Mouse (Mus musculus): Measurements from ENCODE around the gene Reln. TPM values are rescaled to one million over a fixed set of nuclear protein-coding genes. Genes with fewer than 3 reads are reported as not detected.

The Reln gene
- polyA plus RNA-seq, 1 experiment: 6.4 TPM

DNA sequence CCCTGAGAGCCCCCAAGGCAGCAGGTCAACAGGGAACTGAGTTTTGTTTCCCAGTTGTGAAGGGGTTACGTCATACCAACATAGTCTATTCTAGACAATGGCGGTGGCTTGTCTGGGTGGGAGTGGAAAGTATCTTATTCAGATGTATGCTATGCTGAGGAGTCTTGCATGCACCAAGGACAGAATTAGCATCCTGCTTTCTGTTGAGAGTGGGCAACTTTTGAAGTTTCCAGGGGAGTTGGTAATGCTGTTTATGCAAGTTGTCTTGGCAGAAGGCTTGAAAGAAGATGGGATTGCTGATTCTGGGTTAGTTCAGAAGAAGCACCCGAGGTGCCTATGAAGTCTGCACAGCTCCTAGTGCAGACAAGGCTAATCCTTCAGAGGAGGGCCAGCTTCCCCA, 450.3 kb downstream of the Reln start:
- WGBS: 76% methylated on average over 3 of the region's 3 CpGs
- Histone ChIP-seq H3K4me1 (ENCODE audit: control insufficient read depth, insufficient read depth, low read length) (no peaks in the 10 kb centered on the region), H3K4me3 (replicated peaks; ENCODE audit: extremely low read depth, low read depth, low read length) (no peak overlapping the region)
- TF ChIP-seq POLR2A (IDR thresholded peaks at IDR 0.05; ENCODE audit: borderline replicate concordance, extremely low read depth, low read depth, low read length) (no peak), CTCF (IDR thresholded peaks at IDR 0.05; ENCODE audit: insufficient read depth, low read length) (no peak)
- no peak for DNase-seq

DNA sequence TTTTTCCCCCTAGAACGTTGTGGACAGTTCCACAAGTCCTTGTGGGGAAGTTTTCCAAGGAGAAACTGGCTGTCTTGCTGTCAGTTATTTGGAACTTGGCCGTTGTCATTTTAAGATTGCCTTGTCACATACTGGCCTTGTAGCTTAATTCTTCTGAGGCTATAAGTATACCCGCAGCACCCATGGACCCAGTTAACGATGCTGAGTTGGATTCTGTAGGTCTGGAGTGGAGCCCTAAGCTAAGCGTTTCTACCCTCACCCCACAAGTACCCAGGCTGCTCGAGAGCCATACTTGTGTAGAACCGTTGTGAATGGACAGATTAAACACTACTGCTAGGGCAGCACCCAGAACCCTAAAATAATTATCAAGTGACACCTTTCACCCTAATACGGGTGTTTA, 477.8 kb downstream of the Reln start:
- DNase-seq: no peak
- 60% methylated on average over 8 of the region's 8 CpGs for WGBS
- Histone ChIP-seq H3K4me1 (ENCODE audit: control insufficient read depth, insufficient read depth, low read length) (no peaks in the 10 kb centered on the region), H3K4me3 (replicated peaks; ENCODE audit: extremely low read depth, low read depth, low read length) (no peak overlapping the region)
- no peak for TF ChIP-seq POLR2A (IDR thresholded peaks at IDR 0.05; ENCODE audit: borderline replicate concordance, extremely low read depth, low read depth, low read length)
- TF ChIP-seq CTCF (IDR thresholded peaks at IDR 0.05; ENCODE audit: insufficient read depth, low read length): no peak

DNA sequence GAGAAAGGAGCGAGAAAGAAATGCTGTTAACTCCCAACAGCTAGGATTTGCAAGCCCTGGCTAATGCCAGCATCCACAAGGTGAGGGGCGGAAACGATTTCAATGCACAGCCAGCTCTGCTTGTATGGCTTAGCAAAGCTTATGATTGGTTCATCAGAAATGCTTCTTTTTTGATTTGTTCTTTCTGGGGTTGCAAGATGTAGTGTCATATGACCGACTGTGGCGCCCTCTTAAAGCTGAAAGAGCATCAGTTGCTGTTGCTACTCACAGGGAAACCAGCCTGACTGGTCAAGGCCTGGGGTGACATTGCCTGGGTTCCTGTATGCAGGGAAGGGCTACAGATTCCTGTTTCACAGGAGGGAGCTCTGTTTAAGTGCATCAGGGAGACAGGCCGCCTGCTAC, 478.2 kb downstream of the Reln start:
- peak; percentile 2 for DNase-seq
- no peak for TF ChIP-seq POLR2A (IDR thresholded peaks at IDR 0.05; ENCODE audit: borderline replicate concordance, extremely low read depth, low read depth, low read length)
- TF ChIP-seq CTCF (IDR thresholded peaks at IDR 0.05; ENCODE audit: insufficient read depth, low read length): no peak
- Histone ChIP-seq H3K4me3 (replicated peaks; ENCODE audit: extremely low read depth, low read depth, low read length) (no peak overlapping the region), H3K4me1 (ENCODE audit: control insufficient read depth, insufficient read depth, low read length) (no peaks in the 10 kb centered on the region)
- 22% methylated on average over 6 of the region's 6 CpGs for WGBS

DNA sequence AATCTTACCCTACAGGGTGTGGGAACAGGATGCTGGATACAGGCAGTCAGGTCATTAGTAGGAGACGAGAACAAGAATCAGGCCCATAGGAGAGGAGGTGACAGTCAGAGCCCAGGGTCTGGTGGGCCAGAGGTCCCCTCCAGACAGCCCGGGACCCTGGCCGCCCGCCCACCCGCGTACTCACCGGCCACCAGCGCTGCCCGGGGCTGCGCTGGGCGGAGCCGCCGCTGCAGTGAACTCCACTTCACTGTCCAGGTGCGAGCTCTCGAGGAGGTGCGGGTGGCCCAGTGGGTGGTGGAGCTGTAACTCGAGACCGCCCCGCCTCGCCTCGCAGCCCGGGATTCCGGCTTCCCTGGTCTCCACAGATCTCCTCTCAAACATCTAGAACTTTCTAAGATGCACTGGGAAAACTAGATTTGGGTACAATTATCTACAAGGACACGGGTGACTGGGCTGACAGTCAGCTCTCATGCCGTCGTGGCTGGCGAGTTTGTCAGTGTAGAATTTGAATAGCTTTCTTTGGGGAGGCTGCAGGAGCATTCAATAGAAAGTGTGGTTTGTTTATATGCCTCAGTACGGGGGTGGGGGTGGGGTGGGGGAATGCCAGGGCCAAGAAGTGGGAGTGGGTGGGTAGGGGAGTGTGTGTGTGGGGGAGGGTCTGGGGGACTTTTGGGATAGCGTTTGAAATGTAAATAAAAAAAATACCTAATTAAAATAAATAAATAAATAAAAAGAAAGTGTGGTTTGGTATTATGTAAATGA, 479.0 kb downstream of the Reln start, which contains the start of gene Slc26a5:
Gene Slc26a5 (minus strand): TSS at position 259 of the 762 bp plus-strand sequence.
- TF ChIP-seq CTCF (IDR thresholded peaks at IDR 0.05; ENCODE audit: insufficient read depth, low read length) (no peak), POLR2A (IDR thresholded peaks at IDR 0.05; ENCODE audit: borderline replicate concordance, extremely low read depth, low read depth, low read length) (no peak)
- Histone ChIP-seq H3K4me1 (ENCODE audit: control insufficient read depth, insufficient read depth, low read length) (no peaks in the 10 kb centered on the region), H3K4me3 (replicated peaks; ENCODE audit: extremely low read depth, low read depth, low read length) (no peak within 1 kb of the TSS)
- DNase-seq: peak; percentile 13
- 3% methylated on average over 29 of the region's 29 CpGs for WGBS

DNA sequence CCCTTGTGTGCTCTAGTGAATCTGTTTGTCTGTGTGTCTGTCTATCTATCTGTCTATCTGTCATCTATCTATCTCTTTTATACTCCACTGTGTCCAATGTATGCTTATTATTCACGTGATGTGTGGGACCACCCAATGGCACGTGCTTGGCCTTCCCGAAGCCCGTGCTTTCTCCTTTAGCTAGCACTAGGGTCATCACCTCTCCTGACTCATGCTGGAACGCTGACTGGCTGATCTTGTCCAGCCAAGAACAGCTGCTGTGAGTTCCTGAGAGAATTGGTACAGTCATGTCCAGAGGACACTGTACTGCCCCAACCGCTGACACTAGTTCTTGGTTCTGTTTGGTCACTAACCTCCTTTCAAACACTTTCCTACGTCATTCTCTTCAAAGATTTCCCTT, 485.8 kb downstream of the Reln start:
- TF ChIP-seq CTCF (IDR thresholded peaks at IDR 0.05; ENCODE audit: insufficient read depth, low read length) (no peak), POLR2A (IDR thresholded peaks at IDR 0.05; ENCODE audit: borderline replicate concordance, extremely low read depth, low read depth, low read length) (no peak)
- no peak for DNase-seq
- H3K4me1 ChIP-seq (ENCODE audit: control insufficient read depth, insufficient read depth, low read length): no peaks in the 10 kb centered on the region
- WGBS: 77% methylated on average over 7 of the region's 7 CpGs
- no peak overlapping the region for H3K4me3 ChIP-seq (replicated peaks; ENCODE audit: extremely low read depth, low read depth, low read length)

DNA sequence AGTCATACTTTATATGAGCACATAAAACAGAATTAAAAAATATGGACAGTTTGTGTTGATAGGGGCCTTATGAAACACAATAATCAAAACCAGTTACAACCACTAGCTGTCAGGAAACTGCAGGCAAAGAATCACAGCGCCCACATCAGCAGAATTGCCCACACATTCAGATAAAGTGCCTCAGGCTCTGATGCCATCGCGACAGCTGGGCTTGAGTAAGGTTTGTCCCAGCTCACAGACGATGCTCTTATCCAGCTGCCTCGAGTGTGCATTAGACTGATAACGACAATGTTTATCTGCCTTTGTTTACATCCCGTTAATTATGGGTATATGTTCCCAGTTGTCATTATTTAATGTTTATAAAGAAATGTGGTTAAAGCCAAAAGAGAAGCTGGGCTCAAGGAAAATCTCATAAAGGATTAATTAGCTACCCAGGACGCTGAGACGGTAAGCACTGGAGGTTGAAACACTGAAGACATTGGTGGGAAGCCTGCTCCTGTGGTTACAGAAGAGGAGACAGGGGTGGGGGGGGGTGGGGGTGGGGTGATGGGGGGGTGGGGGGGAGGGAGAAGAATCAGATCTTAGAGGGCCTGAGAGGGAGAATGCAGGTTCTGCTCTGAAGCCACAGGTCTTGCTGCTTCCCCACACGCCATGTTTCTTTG, 492.7 kb downstream of the Reln start:
- H3K4me1 ChIP-seq (ENCODE audit: control insufficient read depth, insufficient read depth, low read length): no peaks in the 10 kb centered on the region
- H3K4me3 ChIP-seq (replicated peaks; ENCODE audit: extremely low read depth, low read depth, low read length): no peak overlapping the region
- no peak for TF ChIP-seq CTCF (IDR thresholded peaks at IDR 0.05; ENCODE audit: insufficient read depth, low read length)
- TF ChIP-seq POLR2A (IDR thresholded peaks at IDR 0.05; ENCODE audit: borderline replicate concordance, extremely low read depth, low read depth, low read length): no peak
- no peak for DNase-seq
- WGBS: 28% methylated on average over 10 of the region's 10 CpGs

DNA sequence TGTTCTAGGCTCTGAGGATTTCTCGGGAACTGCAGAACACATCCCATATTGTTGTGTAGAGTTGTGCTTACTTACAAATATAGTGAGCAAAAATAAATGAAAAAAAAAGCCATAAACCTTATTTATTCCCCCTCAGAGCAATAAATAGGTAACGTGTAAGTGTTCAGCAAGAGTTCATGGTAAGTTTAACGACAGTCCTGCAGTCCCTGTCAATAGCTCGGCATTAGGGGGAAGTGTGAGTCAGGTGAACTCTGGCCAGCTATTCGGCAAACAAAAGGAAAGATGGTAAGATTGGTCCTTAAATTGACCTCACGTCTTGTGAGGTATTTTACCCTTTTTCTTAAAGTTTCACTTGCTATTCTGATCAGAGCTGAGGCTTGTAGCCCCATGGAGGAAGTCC, 497.1 kb downstream of the Reln start:
- Histone ChIP-seq H3K4me3 (replicated peaks; ENCODE audit: extremely low read depth, low read depth, low read length) (no peak overlapping the region), H3K4me1 (ENCODE audit: control insufficient read depth, insufficient read depth, low read length) (no peaks in the 10 kb centered on the region)
- 62% methylated on average over 6 of the region's 6 CpGs for WGBS
- DNase-seq: no peak
- TF ChIP-seq POLR2A (IDR thresholded peaks at IDR 0.05; ENCODE audit: borderline replicate concordance, extremely low read depth, low read depth, low read length): no peak
- TF ChIP-seq CTCF (IDR thresholded peaks at IDR 0.05; ENCODE audit: insufficient read depth, low read length): no peak

DNA sequence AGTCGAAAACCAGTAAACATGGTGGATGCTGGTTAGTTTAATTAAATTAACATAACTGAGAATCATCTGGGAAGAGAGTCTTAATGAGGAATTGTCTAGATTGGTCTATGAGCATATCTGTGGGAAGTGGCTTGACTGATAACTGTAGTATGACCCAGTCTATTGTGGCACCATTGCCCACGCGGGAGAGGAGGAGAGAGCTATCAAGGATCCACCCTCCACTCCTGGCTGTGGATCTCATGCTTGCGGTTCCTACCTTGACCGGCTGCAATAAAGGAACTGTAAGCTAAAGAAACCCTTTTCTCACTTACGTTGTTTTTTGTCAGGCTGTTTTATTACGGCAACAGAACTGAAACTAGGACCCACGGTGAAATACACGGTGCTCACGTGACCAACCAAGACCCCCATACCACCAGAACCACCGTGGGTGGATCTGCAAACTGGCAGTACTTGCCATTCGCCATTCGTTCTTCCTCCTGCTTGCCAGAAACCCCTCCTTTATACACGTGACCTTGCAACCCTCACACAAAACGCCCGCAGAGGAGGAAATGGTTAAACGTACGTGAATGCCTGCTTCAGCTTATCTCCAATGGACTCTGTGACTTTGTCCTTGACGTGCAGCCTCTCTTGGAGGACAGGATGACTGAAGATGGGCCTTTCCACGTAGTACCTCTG, 497.7 kb downstream of the Reln start:
- 68% methylated on average over 20 of the region's 20 CpGs for WGBS

DNA sequence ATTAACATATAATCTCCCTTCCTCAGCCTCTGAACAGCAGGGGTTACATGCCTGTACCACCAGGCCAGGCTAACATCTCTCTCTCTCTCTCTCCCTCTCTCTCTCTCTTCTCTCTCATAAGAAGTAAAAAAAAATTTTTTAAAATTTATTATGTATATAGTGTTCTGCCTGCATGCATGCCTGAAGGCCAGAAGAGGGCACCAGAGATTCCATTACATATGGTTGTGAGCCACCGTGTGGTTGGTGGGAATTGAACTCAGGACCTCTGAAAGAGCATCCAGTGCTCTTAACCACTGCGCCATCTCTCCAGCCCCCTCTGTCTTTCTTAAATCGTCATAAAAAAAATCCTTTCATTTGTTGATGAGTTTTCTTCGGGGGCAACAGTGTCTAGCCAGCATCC, 499.8 kb downstream of the Reln start:
- WGBS: 70% methylated on average over 4 of the region's 4 CpGs
- DNase-seq: no peak
- no peak for TF ChIP-seq POLR2A (IDR thresholded peaks at IDR 0.05; ENCODE audit: borderline replicate concordance, extremely low read depth, low read depth, low read length)
- TF ChIP-seq CTCF (IDR thresholded peaks at IDR 0.05; ENCODE audit: insufficient read depth, low read length): peak; percentile 23; the same call in 1 of the 2 replicates

More for the DNA sequence above, 497.7 kb downstream of the Reln start:
- Histone ChIP-seq H3K4me3 (replicated peaks; ENCODE audit: extremely low read depth, low read depth, low read length) (no peak overlapping the region), H3K4me1 (ENCODE audit: control insufficient read depth, insufficient read depth, low read length) (no peaks in the 10 kb centered on the region)
- TF ChIP-seq CTCF (IDR thresholded peaks at IDR 0.05; ENCODE audit: insufficient read depth, low read length) (no peak), POLR2A (IDR thresholded peaks at IDR 0.05; ENCODE audit: borderline replicate concordance, extremely low read depth, low read depth, low read length) (no peak)
- no peak for DNase-seq

More for the DNA sequence above, 499.8 kb downstream of the Reln start:
- H3K4me3 ChIP-seq (replicated peaks; ENCODE audit: extremely low read depth, low read depth, low read length): no peak overlapping the region
- H3K4me1 ChIP-seq (ENCODE audit: control insufficient read depth, insufficient read depth, low read length): no peaks in the 10 kb centered on the region

Other genes with a start within 250 kb of the Reln start
- 2.8 and 4.7 TPM in 2 replicates for gene Orc5, start 205.7 kb upstream of the Reln start, polyA plus RNA-seq (2012; rRNA removed)